Mouse (Mus musculus): ENCODE results near the gene Itm2b.
A peak's percentile ranks its signal among the peaks of the same experiment; 100 is the strongest.

Itm2b gene

GRCm38 (mm10) chr14:73384913-73385719, at the start of gene Itm2b:
TSS of gene Itm2b (minus strand) at chr14:73385289.
- DNase-seq = peak; percentile 84

- DNase-seq = peak in 1 of 2 experiments; percentile 47
Observed at GRCm38 (mm10) chr14:73433487-73433886, 48.4 kb upstream of the Itm2b start.

GRCm38 (mm10) chr14:73430571-73430970, 45.5 kb upstream of the Itm2b start:
- no peak for DNase-seq

GRCm38 (mm10) chr14:73425571-73426041, 40.5 kb upstream of the Itm2b start:
- DNase-seq = no peak

- DNase-seq = no peak
Observed at GRCm38 (mm10) chr14:73424961-73425360, 39.9 kb upstream of the Itm2b start.

- no peak for DNase-seq
Observed at GRCm38 (mm10) chr14:73423542-73423941, 38.5 kb upstream of the Itm2b start.

GRCm38 (mm10) chr14:73422621-73423020, 37.5 kb upstream of the Itm2b start:
- DNase-seq = no peak

- DNase-seq = no peak
Observed at GRCm38 (mm10) chr14:73421580-73421979, 36.5 kb upstream of the Itm2b start.

- DNase-seq = no peak
Observed at GRCm38 (mm10) chr14:73420138-73420745, 35.2 kb upstream of the Itm2b start.

- DNase-seq = no peak
Observed at GRCm38 (mm10) chr14:73416511-73416910, 31.4 kb upstream of the Itm2b start.

- no peak for DNase-seq
Observed at GRCm38 (mm10) chr14:73415376-73416035, 30.4 kb upstream of the Itm2b start.

- no peak for DNase-seq
Observed at GRCm38 (mm10) chr14:73411729-73412128, 26.6 kb upstream of the Itm2b start.

GRCm38 (mm10) chr14:73410083-73410482, 25.0 kb upstream of the Itm2b start:
- no peak for DNase-seq

- no peak for DNase-seq
Observed at GRCm38 (mm10) chr14:73408223-73408845, 23.2 kb upstream of the Itm2b start.

- DNase-seq = no peak
Observed at GRCm38 (mm10) chr14:73404016-73404415, 18.9 kb upstream of the Itm2b start.

- no peak for DNase-seq
Observed at GRCm38 (mm10) chr14:73403351-73403750, 18.3 kb upstream of the Itm2b start.

GRCm38 (mm10) chr14:73402296-73403035, 17.4 kb upstream of the Itm2b start:
- no peak for DNase-seq

- no peak for DNase-seq
Observed at GRCm38 (mm10) chr14:73401408-73401807, 16.3 kb upstream of the Itm2b start.

- no peak for DNase-seq
Observed at GRCm38 (mm10) chr14:73399866-73400618, 15.0 kb upstream of the Itm2b start.

- no peak for DNase-seq
Observed at GRCm38 (mm10) chr14:73398367-73398996, 13.4 kb upstream of the Itm2b start.

- no peak for DNase-seq
Observed at GRCm38 (mm10) chr14:73395750-73396149, 10.7 kb upstream of the Itm2b start.
